Mouse (Mus musculus) neural tube, embryonic 10.5 days (tissue): ENCODE results near the gene BC117090.
"Not testable (repeated sequence)": the region's sequence is repeated elsewhere in the genome, so short reads cannot be mapped to it uniquely, and the experiment has no call there.

Experiments used
- DNase-seq: peaks from one replicate; pipeline ENCODE4 v3.0.0-alpha.2; 2017; ENCODE audit warnings: low spot score; ENCODE audit errors: extremely low spot score

Gene BC117090

GRCm38 (mm10) chr16:36334232-36334631 lies at the start of gene BC117090:
BC117090 (minus strand) TSS chr16:36334332.
- DNase-seq, result no peak

DNA sequence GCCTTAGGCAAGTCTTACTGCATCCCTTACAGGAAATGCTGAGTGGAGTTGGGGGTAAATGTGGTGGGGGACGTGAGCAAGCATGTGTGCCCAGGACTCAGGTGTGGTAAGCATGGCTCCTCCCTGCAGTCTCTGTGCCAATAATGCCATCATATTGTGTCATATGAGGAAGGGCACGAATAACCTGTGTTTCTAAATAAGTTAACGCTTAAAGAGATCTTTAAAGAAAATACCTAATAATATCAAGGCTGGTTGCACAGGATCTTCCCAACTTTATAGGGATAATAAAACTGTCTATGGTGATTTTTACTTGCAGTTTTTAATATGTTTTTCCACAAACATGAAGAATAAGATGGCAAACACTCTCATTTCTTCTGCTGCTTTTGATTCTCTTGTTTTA lies 33.5 kb upstream of the BC117090 start, which contains the start of gene BC100530:
BC100530 (minus strand) TSS at position 101 of the 400 bp plus-strand sequence.
- DNase-seq, result not testable (repeated sequence)

DNA sequence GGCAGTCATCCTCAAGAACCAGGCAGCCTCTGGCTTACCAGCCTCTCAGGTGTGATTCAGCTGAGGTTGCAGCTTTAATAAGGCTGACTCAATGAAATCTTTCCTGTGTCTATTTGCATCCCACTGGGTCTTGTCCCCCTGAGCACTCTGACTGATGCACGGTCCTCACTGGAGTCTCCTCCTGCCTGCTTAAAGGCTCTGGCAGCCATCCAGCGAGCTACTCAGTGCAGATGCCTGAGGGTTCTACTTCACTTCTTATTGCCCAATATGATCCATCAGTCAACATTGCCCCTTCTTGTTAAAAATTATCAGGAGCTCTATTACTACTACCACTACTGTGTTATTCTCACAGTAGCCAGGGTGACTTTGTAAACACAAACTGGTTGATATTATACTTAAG lies 3.0 kb upstream of the BC117090 start:
- DNase-seq, result no peak

- DNase-seq, result no peak
Observed at GRCm38 (mm10) chr16:36319286-36319685, 14.8 kb downstream of the BC117090 start.

DNA sequence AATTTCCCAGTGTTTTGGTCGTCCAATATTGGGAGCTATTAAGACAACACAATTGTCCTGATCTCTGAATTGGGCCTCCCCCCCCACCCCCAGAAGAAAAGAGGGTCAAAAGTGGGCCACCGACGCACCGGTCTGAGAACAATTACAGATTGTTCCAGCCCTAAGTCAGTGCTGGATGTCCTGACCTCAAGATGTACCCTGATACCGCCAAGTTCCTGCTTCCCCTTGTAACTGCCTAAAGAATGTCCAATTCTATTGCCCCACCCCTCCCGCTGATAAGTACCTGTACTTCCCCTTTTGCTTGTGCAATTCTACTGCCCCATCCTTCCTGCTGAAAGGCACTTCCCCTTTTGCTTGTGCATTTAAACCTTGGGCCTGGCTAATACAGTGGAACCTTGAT lies 18.0 kb downstream of the BC117090 start:
- DNase-seq, result not testable (repeated sequence)

DNA sequence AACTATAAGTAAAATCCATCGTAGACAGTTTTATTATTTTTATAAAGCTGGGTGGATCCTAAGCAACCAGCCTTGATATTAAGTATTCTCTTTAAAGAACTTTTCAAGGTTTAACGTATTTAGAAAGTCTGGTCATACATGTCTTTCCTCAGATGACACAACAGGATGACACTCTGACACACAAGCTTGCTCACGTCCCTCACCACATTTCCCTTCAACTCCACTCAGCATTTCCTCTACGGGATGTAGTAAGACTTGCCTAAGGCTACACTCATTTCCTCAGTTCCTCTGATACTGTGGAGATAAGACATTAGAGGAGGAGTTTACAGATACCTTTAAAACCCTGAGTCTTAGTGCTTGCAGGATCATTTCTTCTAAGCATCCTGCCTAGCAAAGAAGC lies 26.5 kb downstream of the BC117090 start:
- no peak for DNase-seq

DNA sequence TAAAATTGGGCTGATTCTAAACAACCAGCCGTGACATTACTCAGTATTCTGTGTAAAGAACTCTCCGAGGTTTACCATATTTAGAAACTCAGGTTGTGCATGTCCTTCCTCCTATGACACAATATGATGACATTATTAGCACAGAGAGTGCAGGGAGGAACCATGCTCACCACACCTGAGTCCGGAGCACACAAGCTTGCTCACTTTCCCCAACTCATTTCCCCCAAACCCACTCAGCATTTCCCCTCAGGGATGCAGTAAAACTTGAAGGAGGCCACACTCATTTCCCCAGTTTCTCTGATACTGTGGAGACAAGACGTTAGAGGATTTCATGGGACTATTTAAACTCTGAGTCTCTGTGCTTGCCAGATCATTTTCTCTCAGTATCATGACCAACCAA lies 45.0 kb downstream of the BC117090 start:
- DNase-seq, result no peak

GRCm38 (mm10) chr16:36276796-36277195 lies 57.3 kb downstream of the BC117090 start, which contains the start of gene Stfa1:
Stfa1 (plus strand) TSS chr16:36276951.
- not testable (repeated sequence) for DNase-seq
